Mouse (Mus musculus) thymus, adult 18-20 months (tissue): ENCODE data around the gene Ptcra.
"Not testable (repeated sequence)": the region's sequence is repeated elsewhere in the genome, so short reads cannot be mapped to it uniquely, and the experiment has no call there.

Experiments
- DNase-seq, 2 experiments: peaks; one replicate each; pipeline ENCODE4 v3.0.0; 2022; ENCODE audit warnings: mixed read lengths in 2 of 2

Gene Ptcra

DNA sequence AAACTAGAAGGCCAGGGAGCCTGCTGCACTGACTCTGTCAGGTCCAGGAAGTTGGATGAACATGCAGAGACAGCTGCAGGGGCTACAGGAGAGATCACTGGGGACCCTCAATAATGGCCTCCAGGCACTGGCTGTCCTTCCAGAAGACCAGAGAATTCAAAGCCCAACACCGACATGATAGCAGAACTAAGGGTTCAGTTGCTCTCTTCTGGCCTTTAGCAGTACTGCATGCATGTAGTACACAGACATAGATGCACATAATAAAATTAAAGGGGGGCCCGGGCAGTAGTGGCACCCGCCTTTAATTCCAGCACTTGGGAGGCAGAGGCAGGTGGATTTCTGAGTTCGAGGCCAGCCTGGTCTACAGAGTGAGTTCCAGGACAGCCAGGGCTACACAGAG, 7.5 kb upstream of the Ptcra start:
- DNase-seq = no peak

GRCm38 (mm10) chr17:46770546-46770945, 7.0 kb upstream of the Ptcra start:
- no peak for DNase-seq

DNA sequence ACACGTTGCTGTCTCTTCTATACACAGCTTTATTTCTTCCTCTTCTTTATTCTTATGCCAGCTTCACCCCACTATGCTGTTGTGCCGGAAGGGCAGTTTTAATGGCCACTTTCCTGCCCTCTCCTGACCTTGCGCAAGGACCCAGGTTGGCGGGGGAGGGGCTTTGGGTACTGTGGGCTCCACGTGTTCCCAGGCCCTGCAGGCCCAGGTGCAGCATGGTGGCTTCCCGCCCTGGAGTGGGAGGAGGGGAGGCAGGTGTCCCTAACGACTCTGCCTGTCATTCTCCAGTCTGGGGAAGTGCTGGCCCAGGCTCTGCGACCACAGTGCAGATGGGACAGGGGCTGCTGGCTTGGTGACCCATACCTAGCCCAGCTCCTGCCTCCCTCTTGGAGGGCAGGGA, 4.4 kb upstream of the Ptcra start:
- peak; percentile 72 to 80 for DNase-seq

DNA sequence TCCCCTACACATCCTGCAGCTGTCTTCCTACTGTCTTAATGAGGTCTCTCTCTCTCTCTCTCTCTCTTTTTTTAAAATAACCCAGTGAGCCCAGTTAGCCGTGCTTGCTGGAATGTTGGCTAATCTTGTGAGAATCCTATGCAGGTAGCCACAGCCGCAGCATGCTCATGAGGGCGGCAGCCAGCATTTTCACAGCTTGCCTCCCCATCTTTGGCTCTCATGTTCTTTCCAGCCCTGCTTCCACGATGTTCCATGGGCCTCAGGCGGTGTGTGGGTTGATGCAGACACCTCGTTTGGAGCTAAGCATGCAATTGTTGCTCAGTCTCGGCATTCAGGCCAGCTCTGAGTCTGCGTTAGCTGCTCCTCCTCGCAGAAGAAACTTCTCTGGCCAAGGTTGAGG, 1.4 kb upstream of the Ptcra start:
- not testable (repeated sequence) for DNase-seq

GRCm38 (mm10) chr17:46758753-46759152, 4.8 kb downstream of the Ptcra start:
- DNase-seq = no peak

- peak; percentile 96 to 97 for DNase-seq
Measured at GRCm38 (mm10) chr17:46751794-46752556, 11.5 kb downstream of the Ptcra start, which contains the start of gene Cnpy3. TSS of gene Cnpy3 (minus strand) at chr17:46752214.

GRCm38 (mm10) chr17:46751056-46751793, 12.3 kb downstream of the Ptcra start:
- peak in 1 of 2 experiments; percentile 60 for DNase-seq

GRCm38 (mm10) chr17:46750580-46750979, 12.9 kb downstream of the Ptcra start:
- no peak for DNase-seq

DNA sequence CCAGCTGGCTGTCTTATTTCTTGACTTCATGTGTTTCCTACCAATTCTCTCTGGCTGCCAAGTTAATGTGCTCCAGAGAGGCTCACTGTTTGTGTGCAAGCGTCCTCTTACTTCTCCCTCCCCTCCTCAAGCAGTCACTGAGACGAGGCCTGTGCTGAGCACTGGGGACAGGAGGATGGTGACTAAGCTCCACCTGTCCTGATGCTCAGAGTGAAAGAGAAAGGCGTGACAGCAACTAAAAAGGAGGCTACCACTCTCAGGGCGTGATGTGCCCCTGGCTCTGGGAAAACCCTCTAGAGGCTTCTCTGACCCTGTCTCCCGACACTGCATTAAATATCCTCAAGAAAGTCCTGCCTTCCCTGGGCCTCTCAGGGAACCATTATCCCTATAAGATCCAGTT, 14.2 kb downstream of the Ptcra start:
- no peak for DNase-seq

DNA sequence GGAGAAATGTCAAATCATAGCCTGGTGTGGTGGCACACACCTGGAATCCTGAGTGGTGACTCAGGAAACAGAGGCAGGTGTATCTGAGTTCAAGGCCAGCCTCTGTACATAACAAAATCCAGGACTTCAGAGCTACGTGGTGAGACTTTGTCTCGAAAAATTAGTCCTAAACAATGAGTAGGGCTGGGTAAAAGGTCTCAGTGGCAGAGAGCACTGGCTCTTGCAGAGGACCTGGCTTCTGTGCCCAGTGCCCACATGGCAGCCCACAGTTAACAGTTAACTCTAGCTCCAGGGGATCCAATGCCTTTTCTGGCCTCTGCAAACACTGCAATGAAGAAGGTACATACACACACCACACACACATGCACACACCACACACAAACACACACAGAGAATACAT, 15.7 kb downstream of the Ptcra start:
- no peak for DNase-seq

GRCm38 (mm10) chr17:46747234-46747633, 16.3 kb downstream of the Ptcra start:
- DNase-seq = no peak

DNA sequence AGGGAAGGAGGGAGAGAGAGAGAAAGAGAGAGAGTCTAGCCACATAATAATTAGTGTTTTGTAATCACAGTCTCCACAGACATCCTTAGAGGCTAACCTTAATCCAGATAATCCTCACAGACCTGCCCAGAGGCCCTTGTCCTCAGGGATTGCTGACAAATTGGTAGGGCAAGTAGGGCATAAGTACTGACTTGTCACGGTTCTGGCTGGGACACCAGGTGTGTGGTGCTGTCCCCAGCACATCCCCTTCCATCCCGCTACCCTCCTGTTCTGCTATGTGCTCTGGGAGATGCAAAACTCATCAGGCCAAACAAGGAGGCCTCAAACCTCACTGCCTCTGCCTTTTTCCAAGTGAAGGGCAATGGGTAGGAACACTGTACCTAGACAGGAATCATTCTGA, 18.0 kb downstream of the Ptcra start:
- DNase-seq = no peak

GRCm38 (mm10) chr17:46742986-46743385, 20.5 kb downstream of the Ptcra start:
- no peak for DNase-seq

DNA sequence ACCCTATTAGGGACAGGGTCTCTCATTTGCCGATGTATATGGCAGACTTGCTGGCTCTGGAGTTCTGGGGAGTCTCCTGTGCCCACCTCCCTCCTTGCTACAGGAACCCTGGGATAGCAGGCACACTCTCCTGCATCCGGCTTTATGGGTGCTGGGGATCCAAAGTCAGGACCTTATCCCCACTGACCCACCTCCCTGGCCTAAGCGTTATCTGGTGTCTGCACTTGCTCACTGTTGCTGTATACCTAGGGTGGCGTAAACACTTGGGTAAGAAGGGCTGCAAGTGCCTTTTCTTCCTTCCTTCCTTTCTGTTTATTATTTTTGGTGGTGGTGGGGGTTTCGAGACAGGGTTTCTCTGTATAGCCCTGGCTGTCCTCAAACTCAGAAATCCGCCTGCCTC, 22.2 kb downstream of the Ptcra start:
- DNase-seq = no peak

GRCm38 (mm10) chr17:46736160-46736559, 27.4 kb downstream of the Ptcra start:
- DNase-seq = no peak

GRCm38 (mm10) chr17:46735287-46735686, 28.2 kb downstream of the Ptcra start:
- DNase-seq = no peak

DNA sequence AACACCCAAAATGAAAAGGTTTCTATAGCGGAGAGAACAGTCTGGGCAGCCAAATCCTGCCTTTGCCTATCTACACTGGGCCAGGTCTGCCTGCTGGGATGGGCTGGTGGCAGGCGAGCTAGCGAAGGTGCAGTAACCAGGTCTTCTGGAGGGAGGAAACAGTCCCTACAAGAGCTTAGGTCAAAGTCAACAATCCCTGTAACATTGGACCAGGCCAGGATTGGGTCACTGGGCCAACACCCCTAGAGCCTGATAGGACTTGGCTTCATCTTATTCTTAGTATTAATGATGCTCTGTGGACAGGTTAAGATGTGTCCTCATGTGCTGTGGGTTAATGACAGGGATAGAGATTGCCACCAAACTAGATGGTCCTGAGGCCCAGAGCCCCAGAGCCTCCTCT, 29.5 kb downstream of the Ptcra start:
- DNase-seq = no peak

DNA sequence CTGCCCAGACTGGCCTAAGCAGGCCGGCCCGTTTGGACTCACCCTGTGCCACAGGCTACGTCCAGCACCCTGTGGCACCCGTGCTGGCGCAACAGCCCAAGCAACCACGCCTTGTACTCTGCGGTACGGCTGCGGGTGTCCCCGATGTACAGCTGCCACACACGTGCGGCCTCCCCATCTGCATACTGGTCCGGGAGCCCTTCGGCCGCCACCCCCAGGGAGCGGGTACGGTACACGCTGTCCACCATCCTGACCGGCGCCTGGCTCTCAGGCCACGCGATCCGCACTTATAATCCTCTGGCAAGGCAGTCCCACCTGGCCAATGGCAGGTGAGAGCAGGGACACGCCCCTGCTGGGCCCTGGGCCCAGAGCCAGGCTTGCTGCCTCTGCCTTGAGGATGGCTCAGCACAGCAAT, 34.6 kb downstream of the Ptcra start, which contains the start of gene Gnmt:
Gene Gnmt (minus strand): TSS at position 265 of the 415 bp plus-strand sequence.
- DNase-seq = no peak

- DNase-seq = no peak
Measured at GRCm38 (mm10) chr17:46728496-46728895, 35.0 kb downstream of the Ptcra start.

- no peak for DNase-seq
Measured at GRCm38 (mm10) chr17:46728021-46728420, 35.5 kb downstream of the Ptcra start.

- DNase-seq = no peak
Measured at GRCm38 (mm10) chr17:46727271-46727670, 36.2 kb downstream of the Ptcra start.

DNA sequence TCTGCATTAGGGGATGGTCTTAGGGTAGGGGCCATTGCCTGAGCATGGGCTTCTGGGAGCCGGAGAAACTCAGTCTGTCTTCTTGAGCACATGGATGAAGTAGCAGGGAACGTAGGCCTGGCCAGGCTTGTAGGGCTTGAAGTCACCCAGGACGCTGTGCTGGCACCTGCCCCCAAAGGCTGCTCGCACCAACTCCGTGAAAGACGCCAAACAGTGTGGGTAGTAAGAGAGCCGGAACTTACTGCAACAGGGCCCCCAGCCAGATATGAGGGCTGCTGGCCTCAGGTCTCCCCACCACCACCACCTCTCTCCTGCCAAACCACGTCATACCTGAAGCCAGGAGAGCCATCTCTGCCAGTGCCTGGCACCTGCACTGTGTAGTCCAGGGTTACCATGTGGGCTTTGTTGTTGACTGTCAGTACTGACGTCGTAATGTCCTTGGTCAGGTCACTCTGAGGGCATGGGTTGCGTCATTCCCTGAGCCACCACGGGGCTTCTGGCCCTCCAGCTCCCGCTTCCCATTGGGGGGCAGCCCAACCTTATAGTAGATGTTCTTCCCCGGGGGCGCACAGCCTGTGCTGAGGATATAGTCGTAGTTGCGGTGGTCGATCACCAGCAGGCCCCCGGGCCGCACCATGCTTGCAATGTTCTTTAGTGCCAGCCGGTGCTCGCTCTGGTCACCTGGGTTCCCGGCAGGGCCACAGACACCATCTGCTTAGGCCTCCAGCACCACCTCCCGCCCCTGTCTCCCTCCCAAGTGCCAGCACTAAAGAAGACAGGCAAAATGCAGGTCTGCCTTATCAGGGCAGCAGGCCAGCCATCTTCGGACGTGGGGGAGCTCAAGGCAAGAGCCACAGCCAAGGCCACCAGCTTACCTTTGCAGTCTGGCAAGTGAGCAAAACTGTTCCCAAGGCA, 37.5 kb downstream of the Ptcra start:
- DNase-seq = no peak

DNA sequence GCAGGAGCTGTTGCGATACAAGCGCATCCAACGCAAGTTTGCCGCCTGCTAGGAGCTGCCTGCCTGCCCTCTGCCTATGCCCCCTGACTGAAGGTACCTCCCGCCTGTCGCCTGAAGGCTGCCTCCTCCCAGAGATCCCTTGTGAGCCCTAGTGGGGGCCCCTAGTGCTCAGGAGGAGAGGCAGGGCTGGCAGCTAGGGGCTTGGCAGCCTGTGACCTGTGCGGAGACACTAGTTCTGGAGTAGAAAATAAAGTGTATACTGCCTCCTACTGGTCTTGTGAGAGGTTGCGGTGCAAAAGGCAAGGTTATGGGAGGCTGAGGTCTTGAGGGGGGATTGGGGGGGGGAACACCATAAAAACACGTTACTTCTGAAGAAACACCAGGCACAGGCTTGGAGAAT, 38.2 kb downstream of the Ptcra start:
- peak in 1 of 2 experiments; percentile 47 for DNase-seq
